Mouse (Mus musculus) heart, adult 10 weeks (tissue): Measurements from ENCODE around the gene Ces1a. TPM values are rescaled to one million over a fixed set of nuclear protein-coding genes. Genes with fewer than 3 reads are reported as not detected.

Experiments
- polyA plus RNA-seq: library from polyadenylated mRNA; stranded (reverse); fragments of 350-450 nt; fragmentation: Illumina TruSeq; extraction: RNeasy Lipid Tissue Mini Kit (QIAGEN cat#74804); gene quantifications from one replicate; pipeline ENCODE4 v1.2.3, GENCODE M21; 2014; ENCODE audit warnings: low read depth, low replicate concordance

The Ces1a gene
- polyA plus RNA-seq = not detected

DNA sequence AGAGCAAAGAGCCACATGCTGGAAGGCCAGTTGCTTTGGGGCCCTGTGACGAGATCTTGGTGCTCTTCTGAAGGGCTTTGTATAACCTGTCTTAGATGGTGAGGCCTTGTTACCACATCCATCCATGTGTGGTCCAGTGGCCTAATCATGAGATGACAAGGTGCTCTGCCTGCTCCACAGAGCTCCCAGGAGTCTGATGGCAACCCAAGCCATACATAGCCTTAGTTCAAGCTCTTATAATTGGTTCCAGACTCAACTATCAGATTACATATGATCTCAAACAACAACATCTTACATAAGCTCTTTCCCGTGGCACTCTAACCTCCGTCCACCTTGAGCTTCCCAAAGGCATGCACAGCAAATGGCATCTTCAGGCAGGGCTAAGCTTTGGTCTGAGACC, at the start of gene Ces1a:
TSS of gene Ces1a (minus strand) at position 101 of the 400 bp plus-strand sequence.

DNA sequence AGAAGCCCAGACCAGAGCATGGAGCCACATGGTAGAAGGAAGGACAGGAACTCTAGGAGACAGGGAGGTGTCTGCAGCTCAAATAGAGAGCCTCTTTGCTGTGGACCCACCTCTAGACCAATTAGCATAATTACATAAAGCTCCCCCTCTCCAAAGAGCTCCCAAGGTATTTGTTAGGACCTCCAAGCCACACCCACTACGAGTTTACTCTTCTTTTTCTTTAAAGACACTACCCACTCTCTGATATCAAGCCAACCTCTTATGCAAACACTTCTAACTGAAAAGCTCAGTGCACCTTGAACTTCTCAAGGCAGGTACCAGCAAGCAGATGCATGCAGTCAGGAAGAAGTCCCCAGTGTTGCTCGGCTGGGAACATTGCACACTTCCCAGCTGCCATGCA, 31.9 kb upstream of the Ces1a start, which contains the start of gene Ces1b:
TSS of gene Ces1b (minus strand) at position 131 of the 400 bp plus-strand sequence.

Other genes starting within 250 kb of the Ces1a start
- 49.8 TPM for gene Mmp2, start 220.9 kb downstream of the Ces1a start, polyA plus RNA-seq
- gene Lpcat2, start 192.9 kb downstream of the Ces1a start, polyA plus RNA-seq = 0.99 TPM
- not detected for gene Capns2, start 146.8 kb downstream of the Ces1a start, polyA plus RNA-seq
- gene Slc6a2, start 88.1 kb downstream of the Ces1a start, polyA plus RNA-seq = 0.08 TPM
- not detected for gene Ces1b, start 31.8 kb upstream of the Ces1a start, polyA plus RNA-seq
- 2.2 TPM for gene Ces1c, start 83.1 kb upstream of the Ces1a start, polyA plus RNA-seq
- gene Ces1d, start 149.6 kb upstream of the Ces1a start, polyA plus RNA-seq = 262 TPM
- gene Ces1e, start 181.4 kb upstream of the Ces1a start, polyA plus RNA-seq = 0.79 TPM
- 1.9 TPM for gene Ces1f, start 231.6 kb upstream of the Ces1a start, polyA plus RNA-seq